Mouse (Mus musculus) thymus, adult 2 months (tissue): Measurements from ENCODE around the gene Smc6.

Source experiments
- CTCF ChIP-seq: fragments of 200-500 bp; IDR thresholded peaks from 2 replicates; pipeline ENCODE4 v1.5.1; 2012; ENCODE audit warnings: mild to moderate bottlenecking, control low read depth, low read length, moderate library complexity, borderline replicate concordance; ENCODE audit not compliant: control insufficient read depth, poor library complexity, insufficient read depth; ENCODE audit errors: extremely low read depth
- POLR2A ChIP-seq: fragments of 200-500 bp; IDR thresholded peaks from 2 replicates; pipeline ENCODE4 v1.6.1; 2012; ENCODE audit warnings: mild to moderate bottlenecking, low read length, control low read depth, moderate library complexity; ENCODE audit not compliant: control insufficient read depth, poor library complexity, insufficient read depth; ENCODE audit errors: extremely low read depth

DNA sequence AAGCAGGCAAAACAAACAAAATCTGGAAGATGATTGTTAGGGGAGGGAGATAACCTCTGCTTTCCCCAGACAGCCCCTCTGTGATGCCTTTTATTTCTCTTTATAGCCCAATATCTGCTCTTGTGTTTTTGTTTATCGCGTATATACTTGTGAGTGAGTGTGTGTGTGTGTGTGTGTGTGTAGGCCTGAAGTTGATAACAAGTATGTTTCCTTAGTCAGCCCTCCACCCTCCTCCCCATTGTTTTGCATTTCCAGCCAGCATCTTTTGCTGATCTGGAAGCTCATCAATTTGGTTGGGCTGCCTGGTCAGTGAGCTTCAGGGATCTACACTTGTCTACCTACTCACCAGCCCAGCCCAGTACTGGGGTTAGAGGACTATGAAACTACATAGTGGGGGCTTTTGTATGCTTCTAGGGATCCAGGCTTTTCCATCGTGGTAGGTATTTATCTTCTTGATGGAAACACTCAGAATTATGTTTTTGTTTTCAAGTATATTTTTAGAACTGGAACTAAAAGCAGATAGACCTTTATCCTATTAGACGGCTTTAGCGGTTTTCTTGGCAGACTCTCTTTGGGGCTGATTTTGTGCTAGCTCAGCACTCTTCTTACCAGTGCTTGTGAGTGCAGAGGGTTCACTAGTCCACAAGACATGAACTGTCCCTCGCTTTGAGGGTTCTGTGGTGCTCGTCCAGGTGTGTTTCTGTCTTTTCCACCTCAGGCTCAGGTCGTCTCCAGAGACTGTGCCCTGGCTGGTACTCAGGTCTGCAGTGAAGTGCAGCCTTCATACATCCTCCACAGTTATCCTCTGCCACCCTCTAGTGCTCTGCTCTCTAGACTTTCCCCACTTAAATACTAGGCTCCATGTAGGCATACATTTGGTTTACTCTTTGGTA, 41.3 kb downstream of the Smc6 start:
- TF ChIP-seq CTCF (no peak), POLR2A (no peak)
